Mouse (Mus musculus) small intestine, adult 2 months (tissue): Measurements from ENCODE around the gene Cryba4. TPM values are rescaled to one million over a fixed set of nuclear protein-coding genes. Genes with fewer than 3 reads are reported as not detected.

Experiments
- H3K27ac ChIP-seq: fragments of 200-500 bp; 2 replicates; pipeline ENCODE4 v1.5.1; 2012; ENCODE audit warnings: low read depth, low read length, control low read depth, inconsistent platforms; ENCODE audit not compliant: insufficient read depth
- H3K27me3 ChIP-seq: fragments of 200-500 bp; 2 replicates; pipeline ENCODE4 v1.6.1; 2012; ENCODE audit warnings: mild to moderate bottlenecking, moderate library complexity, low read length, inconsistent platforms; ENCODE audit not compliant: control insufficient read depth, insufficient read depth
- H3K36me3 ChIP-seq: fragments of 200-500 bp; 2 replicates; pipeline ENCODE4 v1.6.1; 2012; ENCODE audit warnings: mild to moderate bottlenecking, low read length, control low read depth, inconsistent platforms; ENCODE audit not compliant: control insufficient read depth, insufficient read depth
- H3K4me1 ChIP-seq: fragments of 200-500 bp; 2 replicates; pipeline ENCODE4 v1.6.1; 2012; ENCODE audit warnings: low read length, inconsistent platforms, mixed read lengths; ENCODE audit not compliant: control insufficient read depth, insufficient read depth, insufficient read length
- H3K4me3 ChIP-seq: fragments of 200-500 bp; 2 replicates; pipeline ENCODE4 v1.5.1; 2012; ENCODE audit warnings: low read depth, mild to moderate bottlenecking, control low read depth, inconsistent platforms, low read length, moderate library complexity
- CTCF ChIP-seq: fragments of 200-500 bp; IDR thresholded peaks from 2 replicates; pipeline ENCODE4 v1.5.1; 2012; ENCODE audit warnings: low read depth, mild to moderate bottlenecking, control low read depth, inconsistent platforms, low read length, moderate library complexity, mixed read lengths; ENCODE audit not compliant: insufficient replicate concordance, insufficient read length; ENCODE audit errors: extremely low read depth
- POLR2A ChIP-seq: fragments of 200-500 bp; IDR thresholded peaks from 2 replicates; pipeline ENCODE4 v1.6.1; 2012; ENCODE audit warnings: low read depth, mild to moderate bottlenecking, control low read depth, inconsistent platforms, low read length, moderate library complexity
- WGBS: fragments of 180-500 bp; shearing (Covaris S2); methylation state at CpG from one replicate; pipeline ENCODE4 v1.1.7; 2018; 5-methylcytosine and 5-hydroxymethylcytosine counted together
- polyA plus RNA-seq: library from polyadenylated mRNA; depleted of rRNA; stranded (reverse); fragments of >200 nt; gene quantifications from 2 replicates; pipeline ENCODE4 v1.2.3, GENCODE M21; 2012

Cryba4 gene
- polyA plus RNA-seq, 1 experiment: 2.2 TPM

DNA sequence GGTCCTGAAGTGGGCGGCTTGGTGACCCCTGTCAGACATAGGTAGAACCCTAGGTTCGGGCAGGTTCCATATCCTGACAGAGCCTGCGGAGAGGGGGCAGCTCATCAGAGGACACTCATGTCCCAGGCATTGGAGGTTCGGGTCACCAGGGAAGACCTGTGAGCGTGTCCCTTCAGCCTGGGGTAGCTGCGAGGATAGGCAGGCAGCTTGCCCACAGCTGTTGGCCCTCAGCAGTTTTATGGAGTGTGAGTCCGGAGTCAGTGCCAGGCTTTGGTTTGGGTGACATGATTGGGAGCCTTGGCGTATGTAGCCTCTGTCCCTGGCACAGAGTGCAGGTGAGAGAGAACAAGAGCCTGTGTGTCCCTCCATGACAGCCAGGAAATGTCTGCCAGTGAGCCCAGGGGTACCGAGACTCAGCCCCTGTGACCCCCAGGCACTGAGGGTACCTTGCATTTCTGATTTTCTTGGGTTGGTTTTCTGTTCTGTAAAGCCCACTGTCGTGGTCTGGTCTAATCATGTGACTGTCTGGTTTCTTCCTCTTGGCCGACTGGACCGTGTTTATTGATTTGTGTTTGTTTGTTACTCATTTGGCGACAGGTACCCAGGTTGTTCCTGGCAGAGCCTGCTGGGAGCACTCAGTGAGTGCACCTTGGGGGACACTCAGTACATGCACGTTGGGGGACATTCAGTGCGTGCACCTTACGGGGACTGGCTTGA lies 37.7 kb upstream of the Cryba4 start:
- TF ChIP-seq CTCF (no peak), POLR2A (no peak)
- H3K36me3 ChIP-seq: no peaks in the 10 kb centered on the region
- H3K4me1 ChIP-seq: peaks cover 27% of the 10 kb centered on the region
- 0 out of 2 replicates have a peak overlapping the region, but pooled peaks have one; percentile 6 for H3K4me3 ChIP-seq
- 76% methylated on average over 16 of the region's 16 CpGs for WGBS
- no peaks in the 10 kb centered on the region for H3K27me3 ChIP-seq
- no peak overlapping the region for H3K27ac ChIP-seq

GRCm38 (mm10) chr5:112289236-112289635 lies 36.9 kb upstream of the Cryba4 start:
- WGBS: 46% methylated on average over 8 of the region's 8 CpGs
- peaks cover 23% of the 10 kb centered on the region for H3K4me1 ChIP-seq

GRCm38 (mm10) chr5:112288193-112289141 lies 36.1 kb upstream of the Cryba4 start:
- H3K4me3 ChIP-seq: no peak overlapping the region
- no peaks in the 10 kb centered on the region for H3K36me3 ChIP-seq
- H3K4me1 ChIP-seq: peaks cover 20% of the 10 kb centered on the region
- no peak overlapping the region for H3K27ac ChIP-seq
- no peaks in the 10 kb centered on the region for H3K27me3 ChIP-seq
- WGBS: 76% methylated on average over 9 of the region's 9 CpGs
- no peak for TF ChIP-seq POLR2A
- no peak for TF ChIP-seq CTCF

More at GRCm38 (mm10) chr5:112289236-112289635, 36.9 kb upstream of the Cryba4 start:
- Histone ChIP-seq H3K4me3 (peak overlapping the region; percentile 12; the same call in 1 of the 2 replicates), H3K27me3 (no peaks in the 10 kb centered on the region), H3K36me3 (no peaks in the 10 kb centered on the region), H3K27ac (no peak overlapping the region)
- no peak for TF ChIP-seq CTCF
- TF ChIP-seq POLR2A: no peak

DNA sequence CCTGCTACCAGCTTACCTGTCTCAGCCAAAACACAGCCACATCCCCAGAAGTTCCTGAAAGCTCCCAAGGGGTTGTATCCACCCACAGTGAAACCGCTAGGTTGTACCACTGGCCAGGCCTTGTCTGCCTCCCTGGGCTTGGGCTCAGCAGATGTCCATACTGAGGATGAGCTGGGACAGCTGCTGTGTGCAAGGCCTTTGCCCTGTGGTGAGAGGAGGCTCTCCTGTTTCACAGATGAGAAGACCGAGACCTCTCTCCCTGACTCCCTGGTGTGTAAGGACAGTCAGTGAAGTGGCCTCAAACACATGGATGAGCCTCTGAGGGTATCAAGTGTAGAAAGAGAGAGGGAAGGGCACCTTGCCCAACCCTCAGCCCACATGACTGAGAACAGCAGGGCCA lies 35.3 kb upstream of the Cryba4 start:
- peak overlapping the region; percentile 67 for H3K27ac ChIP-seq
- H3K4me1 ChIP-seq: peaks cover 20% of the 10 kb centered on the region
- no peaks in the 10 kb centered on the region for H3K36me3 ChIP-seq
- H3K4me3 ChIP-seq: no peak overlapping the region
- WGBS: 80% methylated on average over 2 of the region's 2 CpGs
- no peaks in the 10 kb centered on the region for H3K27me3 ChIP-seq
- no peak for TF ChIP-seq CTCF
- TF ChIP-seq POLR2A: no peak

DNA sequence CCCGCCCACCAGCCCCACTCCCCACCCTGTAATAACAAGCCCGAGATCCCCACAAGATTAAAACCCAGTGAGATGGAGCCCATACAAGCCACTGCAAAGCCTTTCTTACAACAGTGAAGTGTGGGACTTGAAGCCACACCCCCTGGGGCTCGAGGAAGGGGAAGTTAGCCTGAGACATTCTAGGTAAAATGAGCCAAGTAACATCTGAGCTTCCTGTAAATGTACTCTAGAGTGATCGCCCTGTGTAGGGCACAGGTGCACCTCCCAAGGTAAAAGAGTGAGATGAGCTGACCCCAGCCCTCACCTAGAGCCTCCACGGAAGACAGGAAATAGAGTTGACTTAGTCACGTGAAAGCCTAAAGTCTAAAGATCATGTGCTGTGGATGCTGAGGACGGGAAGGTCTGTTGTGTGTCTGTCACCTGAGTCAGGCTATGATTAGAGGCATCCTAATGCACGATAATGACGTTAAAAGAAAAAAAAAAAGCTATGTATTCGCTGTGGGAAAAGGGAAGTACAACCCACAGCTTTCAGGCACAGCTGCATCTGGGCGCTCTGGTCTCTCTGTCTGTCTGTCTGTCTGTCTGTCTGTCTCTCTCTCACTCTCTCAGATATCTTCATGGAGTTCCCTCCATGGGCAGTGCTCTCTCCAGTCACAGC lies 34.8 kb upstream of the Cryba4 start:
- Histone ChIP-seq H3K27me3 (no peaks in the 10 kb centered on the region), H3K27ac (peak overlapping the region; percentile 67), H3K4me1 (peaks cover 24% of the 10 kb centered on the region), H3K36me3 (no peaks in the 10 kb centered on the region), H3K4me3 (peak overlapping the region; percentile 7; the same call in 1 of the 2 replicates)
- WGBS: 28% methylated on average over 11 of the region's 11 CpGs
- TF ChIP-seq POLR2A (no peak), CTCF (no peak)

DNA sequence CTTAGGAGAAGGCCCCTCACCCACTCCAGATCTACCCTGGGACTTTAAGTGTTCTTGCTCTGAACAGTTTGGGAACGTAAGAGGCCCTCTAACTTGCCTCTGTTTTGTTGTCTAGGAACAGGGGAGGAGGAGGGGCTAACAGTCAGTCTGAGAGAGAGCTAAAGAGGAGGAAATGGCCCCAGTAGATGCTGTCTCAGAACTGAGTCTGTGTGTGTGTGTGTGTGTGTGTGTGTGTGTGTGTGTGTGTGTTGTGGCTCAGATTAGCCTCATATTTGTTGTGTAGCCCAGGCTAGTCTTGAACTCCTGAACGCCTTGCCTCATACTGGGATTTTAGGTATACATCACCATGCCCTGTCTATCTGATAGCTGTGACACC lies 34.3 kb upstream of the Cryba4 start:
- WGBS: 78% methylated on average over 2 of the region's 2 CpGs
- H3K27ac ChIP-seq: peak overlapping the region; percentile 9
- H3K36me3 ChIP-seq: no peaks in the 10 kb centered on the region
- H3K27me3 ChIP-seq: no peaks in the 10 kb centered on the region
- H3K4me3 ChIP-seq: no peak overlapping the region
- TF ChIP-seq CTCF (no peak), POLR2A (no peak)
- H3K4me1 ChIP-seq: peaks cover 24% of the 10 kb centered on the region
